In the genomic region with DNA sequence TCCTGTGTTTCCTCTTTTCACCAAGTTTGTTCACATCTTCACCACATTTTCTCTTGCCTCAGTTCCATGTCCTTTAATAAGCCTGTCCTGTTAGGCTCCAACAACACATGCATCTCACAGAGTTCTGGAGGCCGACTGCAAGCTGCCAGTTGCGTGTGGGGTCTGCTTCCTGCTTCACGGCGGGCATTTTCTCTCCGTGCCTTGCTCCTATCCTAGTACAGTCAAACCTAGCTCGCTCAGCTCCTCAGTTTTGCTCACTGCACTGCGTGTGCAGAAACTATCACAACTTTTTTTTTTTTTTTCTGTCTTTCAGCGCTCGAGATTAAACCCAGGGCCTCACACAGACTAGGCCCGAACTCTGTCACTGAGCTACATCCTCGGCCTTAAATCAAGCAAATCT, we compare ENCODE assay signal across 23 mouse cellular contexts. TPM values are rescaled to one million over a fixed set of nuclear protein-coding genes. Genes with fewer than 3 reads are reported as not detected.
DNase-seq lines count a peak whose midpoint lies in the region; ATAC-seq lines count a peak whose summit lies in the region.
"Had no signal": no experiment of that assay in that cellular context is flagged by ENCODE, and none has a peak within 500 bp of the region (broad histone marks: within the 10 kb centered on the region; RNA-seq: fewer than 3 reads in every experiment).

No protein-coding gene starts in this region.

- peak; percentile 63 for DNase-seq in heart, embryonic 10.5 days (ENCODE audit: low spot score)
- DNase-seq in heart, adult 9 months (ENCODE audit: low spot score in 2 of 2): no peak
- peak; percentile 27 for DNase-seq in liver, embryonic 11.5 days (ENCODE audit: low spot score)
- no peak for DNase-seq in limb, embryonic 10.5 days (ENCODE audit: low spot score)
- no peak for DNase-seq in urinary bladder, postnatal 25 days (ENCODE audit: low spot score)
- DNase-seq in natural killer cell, adult 2 months (ENCODE audit: low spot score in 2 of 2): no peak
- DNase-seq: adrenal gland, adult 2 months; adrenal gland, postnatal 10 days; adrenal gland, postnatal 25 days; cerebellum, adult 11 months; cerebellum, adult 18-20 months; cerebellum, adult 8-10 months; cerebellum, adult 9-11 months; cerebellum, postnatal 14 days; cerebellum, postnatal 36 days; embryo, embryonic 11 days had no signal

- no peaks in the 10 kb centered on the region for H3K36me3 ChIP-seq in heart, embryonic 10.5 days
- H3K36me3 ChIP-seq in liver, embryonic 11.5 days (ENCODE audit: control insufficient read depth, insufficient read depth, low read length): no peaks in the 10 kb centered on the region
- H3K36me3 ChIP-seq in liver, embryonic 12.5 days: no peaks in the 10 kb centered on the region
- H3K36me3 ChIP-seq in limb, embryonic 10.5 days: no peaks in the 10 kb centered on the region
- H3K36me3 ChIP-seq: embryonic facial prominence, embryonic 13.5 days; embryonic facial prominence, embryonic 15.5 days; forebrain, embryonic 10.5 days; forebrain, embryonic 12.5 days had no signal

- H3K4me2 ChIP-seq in liver, embryonic 11.5 days: no peak overlapping the region
- H3K4me2 ChIP-seq in liver, embryonic 12.5 days: no peak overlapping the region
- H3K4me2 ChIP-seq: embryonic facial prominence, embryonic 13.5 days; embryonic facial prominence, embryonic 15.5 days; forebrain, embryonic 12.5 days had no signal

- 71% methylated on average over 11 of the region's 11 CpGs for WGBS in heart, embryonic 10.5 days
- 72% methylated on average over 11 of the region's 11 CpGs for WGBS in liver, embryonic 11.5 days
- WGBS in liver, embryonic 12.5 days (ENCODE audit: insufficient replicate concordance): 68% methylated on average over 11 of the region's 11 CpGs
- WGBS in limb, embryonic 10.5 days: 81% methylated on average over 11 of the region's 11 CpGs

- H3K4me3 ChIP-seq in heart, embryonic 10.5 days: no peak overlapping the region
- H3K4me3 ChIP-seq in liver, embryonic 11.5 days (ENCODE audit: low read depth, low read length): no peak overlapping the region
- no peak overlapping the region for H3K4me3 ChIP-seq in liver, embryonic 12.5 days
- H3K4me3 ChIP-seq in limb, embryonic 10.5 days: no peak overlapping the region
- H3K4me3 ChIP-seq: embryonic facial prominence, embryonic 13.5 days; embryonic facial prominence, embryonic 15.5 days; erythroblast, embryonic 14.5 days; forebrain, embryonic 10.5 days; forebrain, embryonic 12.5 days had no signal

- no peaks in the 10 kb centered on the region for H3K27me3 ChIP-seq in heart, embryonic 10.5 days (ENCODE audit: insufficient read depth, poor library complexity, severe bottlenecking)
- no peaks in the 10 kb centered on the region for H3K27me3 ChIP-seq in liver, embryonic 11.5 days (replicated peaks; ENCODE audit: control insufficient read depth, insufficient read depth, low read length)
- H3K27me3 ChIP-seq in liver, embryonic 12.5 days (replicated peaks): no peaks in the 10 kb centered on the region
- H3K27me3 ChIP-seq in limb, embryonic 10.5 days (ENCODE audit: low read depth, poor library complexity, severe bottlenecking): no peaks in the 10 kb centered on the region
- H3K27me3 ChIP-seq: embryonic facial prominence, embryonic 15.5 days; forebrain, embryonic 12.5 days had no signal

- no peaks in the 10 kb centered on the region for H3K9me3 ChIP-seq in heart, embryonic 10.5 days
- H3K9me3 ChIP-seq in liver, embryonic 11.5 days (ENCODE audit: control insufficient read depth, low read length): no peaks in the 10 kb centered on the region
- no peaks in the 10 kb centered on the region for H3K9me3 ChIP-seq in liver, embryonic 12.5 days (replicated peaks)
- H3K9me3 ChIP-seq in limb, embryonic 10.5 days (replicated peaks): no peaks in the 10 kb centered on the region
- H3K9me3 ChIP-seq: embryonic facial prominence, embryonic 13.5 days; embryonic facial prominence, embryonic 15.5 days; forebrain, embryonic 10.5 days; forebrain, embryonic 12.5 days had no signal

- no peak for ATAC-seq in liver, embryonic 11.5 days (replicated peaks; ENCODE audit: low FRiP score)
- ATAC-seq in liver, embryonic 12.5 days: no peak
- ATAC-seq: forebrain, embryonic 14.5 days had no signal

- H3K27ac ChIP-seq in heart, embryonic 10.5 days: no peak overlapping the region
- no peak overlapping the region for H3K27ac ChIP-seq in liver, embryonic 11.5 days (ENCODE audit: low read depth, low read length)
- no peak overlapping the region for H3K27ac ChIP-seq in liver, embryonic 12.5 days
- H3K27ac ChIP-seq in limb, embryonic 10.5 days: peak overlapping the region; percentile 42
- H3K27ac ChIP-seq: embryonic facial prominence, embryonic 13.5 days; embryonic facial prominence, embryonic 15.5 days; forebrain, embryonic 10.5 days; forebrain, embryonic 12.5 days had no signal

- H3K4me1 ChIP-seq in heart, embryonic 10.5 days: peaks cover 19% of the 10 kb centered on the region
- peaks cover 14% of the 10 kb centered on the region for H3K4me1 ChIP-seq in liver, embryonic 11.5 days (replicated peaks; ENCODE audit: control insufficient read depth, insufficient read depth, low read length)
- H3K4me1 ChIP-seq in liver, embryonic 12.5 days: peaks cover 21% of the 10 kb centered on the region
- H3K4me1 ChIP-seq in limb, embryonic 10.5 days: peaks cover 36% of the 10 kb centered on the region

- no peak overlapping the region for H3K9ac ChIP-seq in liver, embryonic 11.5 days (ENCODE audit: low read depth, low read length)
- H3K9ac ChIP-seq in liver, embryonic 12.5 days: no peak overlapping the region
- H3K9ac ChIP-seq: embryonic facial prominence, embryonic 13.5 days; embryonic facial prominence, embryonic 15.5 days; forebrain, embryonic 12.5 days had no signal

RNA-seq across cellular contexts. Expression of a gene that starts 9.4 kb away (rescaled TPM):
- polyA plus RNA-seq in heart, embryonic 10.5 days (2016; fragmentation: Nextera tagmentation; extraction: Ambion mirVana): 36.7 and 54.6 TPM in 2 replicates
- 38.2 and 39.7 TPM in 2 replicates for polyA plus RNA-seq in liver, embryonic 11.5 days (2014; fragmentation: Nextera tagmentation; extraction: Ambion mirVana)
- 18.4 and 19.2 TPM in 2 replicates for polyA plus RNA-seq in liver, embryonic 12.5 days (2016; fragmentation: Nextera tagmentation; extraction: Ambion mirVana)
- 12.1 and 13.6 TPM in 2 replicates for polyA plus RNA-seq in limb, embryonic 10.5 days (2016; fragmentation: Nextera tagmentation; extraction: Ambion mirVana)

RNA-seq across cellular contexts. Expression of a gene that starts 32.1 kb away (rescaled TPM):
- polyA plus RNA-seq in heart, embryonic 10.5 days (2016; fragmentation: Nextera tagmentation; extraction: Ambion mirVana): 0.62 and 0.63 TPM in 2 replicates
- polyA plus RNA-seq in liver, embryonic 11.5 days (2014; fragmentation: Nextera tagmentation; extraction: Ambion mirVana): 0.68 and 0.84 TPM in 2 replicates
- polyA plus RNA-seq in liver, embryonic 12.5 days (2016; fragmentation: Nextera tagmentation; extraction: Ambion mirVana): 0.20 and 0.24 TPM in 2 replicates
- polyA plus RNA-seq in limb, embryonic 10.5 days (2016; fragmentation: Nextera tagmentation; extraction: Ambion mirVana): 0.73 and 1.3 TPM in 2 replicates
- polyA plus RNA-seq: erythroblast, embryonic 14.5 days had no signal

Comparison
In these comparisons a context has a peak if more than half of its experiments do, and no peak if none do; other contexts are left out.
1. DNase-seq: peak in heart, embryonic 10.5 days (single experiment) and liver, embryonic 11.5 days (single experiment); none in heart, adult 9 months (0 of 2), limb, embryonic 10.5 days (single experiment), urinary bladder, postnatal 25 days (single experiment) and natural killer cell, adult 2 months (0 of 2).